Mouse (Mus musculus): ENCODE data around the gene Rps6kc1. TPM values are rescaled to one million over a fixed set of nuclear protein-coding genes. Genes with fewer than 3 reads are reported as not detected.

The Rps6kc1 gene
- total RNA-seq, 2 experiments from 2014 or later, result 69.0 to 74.8 TPM

- DNase-seq (ENCODE audit: extremely low spot score in 1 of 2, low spot score in 1 of 2), result no peak
Observed at GRCm38 (mm10) chr1:190904136-190904535, 7.4 kb downstream of the Rps6kc1 start.

DNA sequence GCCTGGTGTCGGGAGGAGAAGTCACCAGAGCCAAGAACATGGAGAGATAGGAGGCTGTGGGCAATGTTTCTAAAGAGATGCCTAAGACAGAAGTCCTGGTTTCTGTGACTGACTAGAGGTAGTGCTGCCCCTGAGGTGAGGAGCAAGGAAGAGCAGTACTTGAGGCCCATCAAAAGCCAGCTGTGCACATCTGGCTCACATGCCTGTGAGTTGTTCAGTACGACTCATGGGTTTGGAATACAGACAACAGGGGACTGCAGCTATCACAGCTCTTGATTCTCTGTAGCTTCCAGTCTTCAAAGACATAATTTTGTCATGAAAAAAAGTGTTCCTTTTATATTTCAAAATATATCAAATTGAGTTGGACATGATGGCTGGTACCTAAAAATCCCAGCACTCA lies 10.5 kb downstream of the Rps6kc1 start:
- DNase-seq (ENCODE audit: extremely low spot score in 1 of 2, low spot score in 1 of 2), result no peak

- DNase-seq (ENCODE audit: extremely low spot score in 1 of 2, low spot score in 1 of 2), result no peak
Observed at GRCm38 (mm10) chr1:190898899-190899575, 12.5 kb downstream of the Rps6kc1 start.

DNA sequence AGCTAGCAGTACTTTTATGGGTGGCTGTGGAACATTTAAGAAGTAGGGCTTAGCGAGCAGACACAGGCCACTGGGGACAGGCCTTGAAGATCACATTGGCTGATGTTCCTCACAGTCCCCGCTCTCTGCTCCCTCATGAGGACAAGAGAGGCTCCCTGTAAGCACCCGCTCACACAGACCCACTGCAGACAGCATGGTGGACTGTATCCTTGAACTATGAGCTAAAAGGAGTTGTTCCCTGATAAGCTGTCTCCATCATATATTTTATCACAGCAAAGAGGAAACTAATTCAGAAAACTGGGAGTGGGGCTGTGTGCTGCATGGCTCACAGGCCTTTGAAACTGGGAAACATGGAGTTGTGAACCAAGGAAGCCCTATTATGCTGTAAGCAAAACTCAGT lies 13.4 kb downstream of the Rps6kc1 start:
- DNase-seq (ENCODE audit: extremely low spot score in 1 of 2, low spot score in 1 of 2), result no peak

- no peak for DNase-seq (ENCODE audit: extremely low spot score in 1 of 2, low spot score in 1 of 2)
Observed at GRCm38 (mm10) chr1:190893559-190894167, 17.9 kb downstream of the Rps6kc1 start.

DNA sequence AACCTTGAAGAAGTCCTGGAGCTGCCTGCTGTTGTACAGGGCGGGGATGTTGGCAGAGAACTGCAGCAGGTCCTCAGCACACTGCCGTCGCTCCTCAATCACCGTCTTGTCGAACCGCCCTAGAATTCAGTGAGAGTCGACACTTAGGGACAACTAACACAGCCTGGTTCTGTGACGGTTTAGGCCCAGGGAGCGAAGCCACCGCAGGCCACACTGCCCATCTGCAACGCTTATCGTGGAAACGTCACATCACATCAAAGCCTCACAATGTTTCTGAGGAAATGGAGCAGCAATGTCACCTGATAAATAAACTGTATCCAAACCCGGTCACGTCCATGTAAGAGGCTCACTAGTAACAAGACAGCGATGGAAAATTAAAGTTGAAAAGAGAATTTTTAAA lies 22.9 kb downstream of the Rps6kc1 start:
- no peak for DNase-seq (ENCODE audit: extremely low spot score in 1 of 2, low spot score in 1 of 2)

DNA sequence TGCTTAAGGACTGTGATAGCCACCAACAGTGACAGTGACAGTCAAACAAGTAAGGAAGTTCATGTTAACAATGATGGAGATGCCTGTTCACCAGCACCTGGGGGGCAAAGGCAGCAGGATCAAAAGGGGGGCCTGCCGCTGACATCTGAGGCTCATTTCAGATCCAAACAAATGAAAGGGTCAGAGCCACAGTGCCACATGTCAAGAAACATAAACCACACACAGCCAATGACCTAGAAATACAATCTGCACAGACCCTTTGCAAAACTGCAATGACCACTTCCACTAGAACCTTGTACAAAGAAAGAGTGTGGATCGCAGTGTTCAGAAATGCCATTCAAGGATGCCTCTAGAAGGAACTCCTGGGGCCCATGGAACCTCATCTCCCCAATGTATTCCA lies 23.5 kb downstream of the Rps6kc1 start:
- no peak for DNase-seq (ENCODE audit: extremely low spot score in 1 of 2, low spot score in 1 of 2)

GRCm38 (mm10) chr1:190886014-190886413 lies 25.6 kb downstream of the Rps6kc1 start:
- DNase-seq (ENCODE audit: extremely low spot score in 1 of 2, low spot score in 1 of 2), result no peak

DNA sequence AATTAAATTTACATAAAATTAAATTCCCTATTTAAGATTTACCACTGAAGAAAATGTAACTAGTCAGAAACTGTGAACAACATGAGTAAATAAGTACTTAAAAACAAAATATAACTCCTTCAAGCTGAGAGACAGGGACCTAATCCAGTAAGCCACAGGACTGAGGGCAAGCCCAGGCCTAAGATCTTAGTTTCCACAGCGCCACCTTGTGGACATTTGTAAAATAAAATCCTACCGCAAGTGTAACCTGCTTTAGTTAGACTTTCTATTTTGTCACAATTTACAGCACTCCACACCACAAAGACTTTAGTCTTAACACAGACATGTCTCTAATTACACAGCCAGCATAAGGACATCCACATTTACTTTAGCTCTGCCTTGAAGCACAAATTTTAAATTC lies 30.1 kb downstream of the Rps6kc1 start:
- DNase-seq (ENCODE audit: extremely low spot score in 1 of 2, low spot score in 1 of 2), result peak in 1 of 2 experiments; percentile 69

DNA sequence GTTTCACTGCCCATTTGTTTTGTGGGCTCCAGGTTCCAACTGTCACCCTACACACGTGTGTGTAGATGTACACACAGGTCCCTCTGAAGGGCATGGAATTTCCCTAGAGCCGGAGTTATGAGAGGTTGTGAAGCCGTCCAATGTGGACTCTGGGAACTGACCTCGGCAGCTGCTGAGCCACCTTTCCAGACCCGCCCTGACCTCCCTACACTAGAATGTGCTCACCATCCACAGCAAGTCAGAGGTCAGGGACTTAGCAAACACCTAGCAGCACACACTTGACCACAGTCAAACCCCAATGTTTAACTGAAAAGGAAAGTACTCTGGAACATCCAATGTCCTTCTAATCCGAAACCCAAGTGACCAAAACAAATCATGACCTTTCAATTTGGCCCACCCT lies 30.9 kb downstream of the Rps6kc1 start:
- DNase-seq (ENCODE audit: extremely low spot score in 1 of 2, low spot score in 1 of 2), result no peak

GRCm38 (mm10) chr1:190875751-190876150 lies 35.8 kb downstream of the Rps6kc1 start:
- DNase-seq (ENCODE audit: extremely low spot score in 1 of 2, low spot score in 1 of 2), result peak in 1 of 2 experiments; percentile 22

DNA sequence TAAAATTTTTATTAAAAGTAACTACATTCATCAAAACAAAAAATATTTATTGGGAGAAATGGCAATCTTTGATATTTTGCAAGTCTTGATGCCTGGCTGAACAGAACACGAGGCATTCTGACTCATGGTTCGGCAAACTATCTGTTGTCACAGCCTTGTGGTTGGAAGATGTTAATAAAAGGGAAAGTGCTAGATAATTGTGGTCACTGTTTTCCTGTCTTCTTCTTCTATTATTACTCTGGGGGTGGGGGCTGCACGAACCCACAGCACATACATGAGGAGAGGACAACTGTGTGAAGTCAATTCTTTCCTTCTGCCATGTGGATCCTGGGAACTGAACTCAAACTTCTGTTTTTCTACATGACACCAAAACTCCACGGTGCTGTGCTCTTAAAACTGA lies 36.5 kb downstream of the Rps6kc1 start:
- no peak for DNase-seq (ENCODE audit: extremely low spot score in 1 of 2, low spot score in 1 of 2)

GRCm38 (mm10) chr1:190871068-190871467 lies 40.5 kb downstream of the Rps6kc1 start:
- no peak for DNase-seq (ENCODE audit: extremely low spot score in 1 of 2, low spot score in 1 of 2)

GRCm38 (mm10) chr1:190869996-190870395 lies 41.6 kb downstream of the Rps6kc1 start:
- no peak for DNase-seq (ENCODE audit: extremely low spot score in 1 of 2, low spot score in 1 of 2)

DNA sequence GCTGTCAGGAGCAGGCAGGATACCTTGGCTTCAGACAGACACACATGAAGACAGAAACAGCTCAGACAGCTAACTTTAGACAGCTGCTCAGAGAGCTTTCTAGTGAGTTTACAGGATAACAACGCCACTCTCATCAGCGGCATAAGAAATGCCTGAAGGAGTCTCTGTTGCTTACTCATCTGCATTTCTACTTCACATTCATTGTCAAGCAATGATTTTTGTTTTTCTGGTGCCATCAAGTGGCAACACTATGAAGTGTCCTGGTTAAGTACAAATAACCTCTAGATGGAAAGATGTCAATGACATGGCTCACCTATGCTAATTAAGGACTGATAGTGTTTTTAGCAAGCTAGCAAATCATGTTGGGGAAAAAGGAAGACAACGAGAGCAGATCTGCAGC lies 42.8 kb downstream of the Rps6kc1 start:
- no peak for DNase-seq (ENCODE audit: extremely low spot score in 1 of 2, low spot score in 1 of 2)

DNA sequence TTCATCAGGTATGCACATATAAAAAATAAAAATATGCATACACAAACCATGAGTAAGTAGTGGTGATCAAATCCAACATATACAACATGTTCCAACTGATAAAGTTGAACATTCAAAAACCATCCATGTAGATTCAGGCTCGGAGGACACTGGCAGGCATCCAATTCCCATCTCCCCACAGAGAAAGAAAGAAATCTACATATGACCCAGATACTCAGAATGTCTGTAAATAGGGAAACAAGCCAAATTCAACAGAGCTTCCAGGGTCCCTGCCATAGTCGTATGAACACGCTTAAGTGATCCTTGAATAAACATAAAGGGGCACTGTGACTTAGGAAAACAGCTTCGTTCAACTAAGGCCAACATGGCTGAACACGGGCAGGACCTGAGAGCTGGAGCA lies 49.9 kb downstream of the Rps6kc1 start:
- DNase-seq (ENCODE audit: extremely low spot score in 1 of 2, low spot score in 1 of 2), result no peak

GRCm38 (mm10) chr1:190854465-190854864 lies 57.1 kb downstream of the Rps6kc1 start:
- DNase-seq (ENCODE audit: extremely low spot score in 1 of 2, low spot score in 1 of 2), result no peak

- no peak for DNase-seq (ENCODE audit: extremely low spot score in 1 of 2, low spot score in 1 of 2)
Observed at GRCm38 (mm10) chr1:190849162-190849865, 62.3 kb downstream of the Rps6kc1 start.

DNA sequence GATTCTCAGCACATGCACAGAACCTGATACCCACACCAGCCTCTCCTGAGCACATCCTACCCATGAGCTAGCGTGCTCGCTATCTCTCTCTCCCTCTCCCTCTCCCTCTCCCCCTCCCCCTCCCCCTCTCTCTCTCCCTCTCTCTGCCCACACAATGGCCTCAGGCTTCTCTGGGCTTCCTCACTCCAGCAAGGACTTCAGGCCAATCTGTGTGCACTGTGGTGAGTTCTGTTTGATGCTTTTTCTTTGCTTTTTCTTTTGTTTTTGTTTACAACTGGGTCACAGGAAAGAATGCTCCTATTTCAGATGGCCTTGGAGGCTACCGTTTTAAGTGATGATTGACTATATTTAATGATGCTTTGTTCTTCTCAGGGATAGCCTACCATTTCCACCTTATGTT lies 62.9 kb downstream of the Rps6kc1 start:
- no peak for DNase-seq (ENCODE audit: extremely low spot score in 1 of 2, low spot score in 1 of 2)

GRCm38 (mm10) chr1:190846956-190847355 lies 64.6 kb downstream of the Rps6kc1 start:
- DNase-seq (ENCODE audit: extremely low spot score in 1 of 2, low spot score in 1 of 2), result no peak

GRCm38 (mm10) chr1:190846074-190846730 lies 65.4 kb downstream of the Rps6kc1 start:
- no peak for DNase-seq (ENCODE audit: extremely low spot score in 1 of 2, low spot score in 1 of 2)

All from layer of hippocampus, postnatal 25 days (tissue).